Mouse (Mus musculus): ENCODE data around the gene Bysl.

DNA sequence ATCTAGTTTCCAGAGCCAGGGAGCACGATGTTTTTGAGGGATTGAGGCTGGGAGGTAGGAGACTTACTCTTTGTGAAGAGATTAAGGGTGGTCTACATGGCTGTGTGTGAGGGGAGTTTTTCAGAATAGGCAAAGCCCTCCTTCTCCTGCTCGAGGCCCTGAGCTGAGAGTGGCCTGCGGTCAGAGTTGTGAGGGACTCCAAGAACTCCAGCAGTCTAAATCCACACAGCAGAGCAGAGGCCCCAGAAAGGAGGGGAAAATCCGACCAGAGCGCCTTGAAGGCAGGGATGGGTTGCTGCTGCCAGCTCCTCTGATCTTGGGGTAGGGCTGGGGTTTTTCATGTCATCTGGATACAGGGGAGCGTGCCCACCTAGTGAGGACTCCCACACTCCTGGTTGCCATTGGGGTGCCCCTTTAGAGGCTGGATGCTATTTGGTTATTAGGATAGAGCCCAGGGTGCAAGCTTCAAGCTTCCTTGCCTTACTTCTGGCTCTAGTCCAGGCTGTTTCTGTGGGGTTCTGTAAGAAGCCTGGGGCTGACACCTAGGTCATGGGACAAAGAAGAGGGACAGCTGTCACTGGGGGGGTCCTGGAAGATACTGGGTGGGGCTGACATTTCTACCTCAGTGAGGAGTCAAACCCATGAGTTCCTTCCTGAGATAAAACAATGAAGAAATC is 15.0 kb downstream of the Bysl start:
- no peak for TF ChIP-seq CTCF (IDR thresholded peaks at IDR 0.05; ENCODE audit: low read depth, low read length)
- no peak for TF ChIP-seq EP300 (IDR thresholded peaks at IDR 0.05; ENCODE audit: insufficient read depth, low read depth, low read length)

Data from ES-Bruce4 (cell line).